Mouse (Mus musculus) midbrain, postnatal 0 days (tissue): ENCODE measurements around the gene Dtnb. TPM values are rescaled to one million over a fixed set of nuclear protein-coding genes. Genes with fewer than 3 reads are reported as not detected.

Source experiments
- ATAC-seq: fragments of 200-750 bp; cut with Nextera tagmentation; 2 replicates; pipeline ENCODE4 v1.8.0; 2017; ENCODE audit warnings: moderate number of reproducible peaks, mild to moderate bottlenecking, moderate TSS enrichment, moderate library complexity; ENCODE audit not compliant: low FRiP score
- DNase-seq: peaks from one replicate; pipeline ENCODE4 v3.0.0-alpha.2; 2015; ENCODE audit warnings: low spot score
- H3K27ac ChIP-seq: fragments of 300-500 bp; sonication (generic); 2 replicates; pipeline ENCODE4 v1.5.1; 2014; ENCODE audit warnings: low read depth, mild to moderate bottlenecking, low read length, mixed read lengths
- H3K27me3 ChIP-seq: fragments of 300-500 bp; sonication (generic); 2 replicates; pipeline ENCODE4 v1.6.1; 2014; ENCODE audit warnings: low read length, control low read depth, mixed read lengths; ENCODE audit not compliant: insufficient read depth
- H3K36me3 ChIP-seq: fragments of 300-500 bp; sonication (generic); 2 replicates; pipeline ENCODE4 v1.6.1; 2014; ENCODE audit warnings: low read length, control low read depth, mixed read lengths; ENCODE audit not compliant: insufficient read depth
- H3K4me1 ChIP-seq: fragments of 300-500 bp; sonication (generic); 2 replicates; pipeline ENCODE4 v1.6.1; 2014; ENCODE audit warnings: mild to moderate bottlenecking, control low read depth, antibody characterized with exemption, low read length, mixed read lengths; ENCODE audit not compliant: insufficient read depth
- H3K4me2 ChIP-seq: fragments of 300-500 bp; sonication (generic); 2 replicates; pipeline ENCODE4 v1.6.1; 2014; ENCODE audit warnings: low read depth, mild to moderate bottlenecking, low read length, mixed read lengths; ENCODE audit not compliant: poor library complexity, severe bottlenecking
- H3K4me3 ChIP-seq: fragments of 300-500 bp; sonication (generic); 2 replicates; pipeline ENCODE4 v1.5.1; 2014; ENCODE audit warnings: low read depth, mild to moderate bottlenecking, low read length, moderate library complexity
- H3K9ac ChIP-seq: fragments of 300-500 bp; sonication (generic); replicated peaks from 2 replicates; pipeline ENCODE4 v1.6.1; 2014; ENCODE audit warnings: mild to moderate bottlenecking, low read length, moderate library complexity, mixed read lengths; ENCODE audit not compliant: poor library complexity, severe bottlenecking
- H3K9me3 ChIP-seq: fragments of 300-500 bp; sonication (generic); 2 replicates; pipeline ENCODE4 v1.6.1; 2016; ENCODE audit warnings: low read length, control low read depth
- CTCF ChIP-seq: IDR thresholded peaks from 2 replicates; pipeline ENCODE4 v1.5.1; 2016; ENCODE audit warnings: antibody characterized with exemption, mild to moderate bottlenecking
- WGBS: fragments of 180-500 bp; shearing (Covaris S2); extraction: QIAGEN DNeasy Blood & Tissue Kit; methylation state at CpG from one replicate; pipeline ENCODE4 v1.1.7; 2014; 5-methylcytosine and 5-hydroxymethylcytosine counted together
- polyA plus RNA-seq: library from polyadenylated mRNA; unstranded; fragments of >200 nt; fragmentation: Nextera tagmentation; extraction: Ambion mirVana; gene quantifications from 2 replicates; pipeline ENCODE4 v1.2.1, GENCODE M21; 2015
- total RNA-seq: library from RNA; depleted of rRNA; stranded (reverse); fragments of >200 nt; gene quantifications from 2 replicates; pipeline ENCODE4 v1.2.3, GENCODE M21; 2014

Dtnb gene
- total and polyA plus RNA-seq, 2 experiments from 2014 or later: 52.0 to 57.3 TPM

GRCm38 (mm10) chr12:3579958-3580530 is 7.9 kb downstream of the Dtnb start:
- Histone ChIP-seq H3K4me1 (no peaks in the 10 kb centered on the region), H3K9me3 (no peaks in the 10 kb centered on the region), H3K36me3 (no peaks in the 10 kb centered on the region), H3K9ac (no peak overlapping the region), H3K27ac (no peak overlapping the region), H3K4me2 (no peak overlapping the region), H3K27me3 (no peaks in the 10 kb centered on the region), H3K4me3 (no peak overlapping the region)
- TF ChIP-seq CTCF: no peak
- ATAC-seq: no peak
- DNase-seq: no peak
- 79% methylated on average over 2 of the region's 2 CpGs for WGBS

GRCm38 (mm10) chr12:3582604-3583003 is 10.4 kb downstream of the Dtnb start:
- over 99% methylated on average over 4 of the region's 4 CpGs for WGBS
- Histone ChIP-seq H3K9ac (no peak overlapping the region), H3K36me3 (no peaks in the 10 kb centered on the region), H3K4me3 (no peak overlapping the region), H3K4me1 (no peaks in the 10 kb centered on the region), H3K9me3 (no peaks in the 10 kb centered on the region), H3K27ac (no peak overlapping the region), H3K4me2 (no peak overlapping the region), H3K27me3 (no peaks in the 10 kb centered on the region)
- TF ChIP-seq CTCF: no peak
- no peak for DNase-seq
- ATAC-seq: no peak

GRCm38 (mm10) chr12:3585525-3585924 is 13.3 kb downstream of the Dtnb start:
- ATAC-seq: no peak
- H3K9ac ChIP-seq: no peak overlapping the region
- no peak overlapping the region for H3K4me2 ChIP-seq
- no peak for DNase-seq
- 79% methylated on average over 4 of the region's 4 CpGs for WGBS
- TF ChIP-seq CTCF: no peak
- H3K36me3 ChIP-seq: no peaks in the 10 kb centered on the region
- no peaks in the 10 kb centered on the region for H3K9me3 ChIP-seq
- no peak overlapping the region for H3K27ac ChIP-seq
- H3K4me1 ChIP-seq: no peaks in the 10 kb centered on the region
- H3K27me3 ChIP-seq: no peaks in the 10 kb centered on the region
- no peak overlapping the region for H3K4me3 ChIP-seq

GRCm38 (mm10) chr12:3587010-3587409 is 14.8 kb downstream of the Dtnb start:
- Histone ChIP-seq H3K4me3 (no peak overlapping the region), H3K36me3 (no peaks in the 10 kb centered on the region), H3K4me1 (no peaks in the 10 kb centered on the region), H3K27me3 (no peaks in the 10 kb centered on the region), H3K27ac (no peak overlapping the region), H3K9me3 (no peaks in the 10 kb centered on the region), H3K9ac (no peak overlapping the region), H3K4me2 (no peak overlapping the region)
- WGBS: 94% methylated on average over 1 of the region's 1 CpGs
- no peak for DNase-seq
- no peak for ATAC-seq
- TF ChIP-seq CTCF: no peak

GRCm38 (mm10) chr12:3590039-3590438 is 17.9 kb downstream of the Dtnb start:
- no peak overlapping the region for H3K27ac ChIP-seq
- no peak overlapping the region for H3K4me3 ChIP-seq
- H3K9me3 ChIP-seq: no peaks in the 10 kb centered on the region
- DNase-seq: no peak
- H3K9ac ChIP-seq: no peak overlapping the region
- H3K4me1 ChIP-seq: no peaks in the 10 kb centered on the region
- no peak for ATAC-seq
- H3K36me3 ChIP-seq: 0 out of 2 replicates have a peak, but pooled peaks cover 4% of the 10 kb centered on the region
- H3K27me3 ChIP-seq: no peaks in the 10 kb centered on the region
- 96% methylated on average over 9 of the region's 9 CpGs for WGBS
- no peak for TF ChIP-seq CTCF
- H3K4me2 ChIP-seq: no peak overlapping the region

- H3K9ac ChIP-seq: no peak overlapping the region
- WGBS: 82% methylated on average over 10 of the region's 10 CpGs
- no peak overlapping the region for H3K4me3 ChIP-seq
- no peak overlapping the region for H3K4me2 ChIP-seq
- no peaks in the 10 kb centered on the region for H3K9me3 ChIP-seq
- 0 out of 2 replicates have a peak, but pooled peaks cover 6% of the 10 kb centered on the region for H3K36me3 ChIP-seq
- H3K27me3 ChIP-seq: no peaks in the 10 kb centered on the region
- no peak overlapping the region for H3K27ac ChIP-seq
- no peak for ATAC-seq
- TF ChIP-seq CTCF: no peak
- DNase-seq: no peak
- H3K4me1 ChIP-seq: no peaks in the 10 kb centered on the region
These were observed 19.4 kb downstream of the Dtnb start for GRCm38 (mm10) chr12:3591595-3591994.
